In genomic region chr15:81277928-81278327, GRCm38 (mm10) we compare ENCODE assay signal across 13 mouse cellular contexts. TPM values are rescaled to one million over a fixed set of nuclear protein-coding genes. Genes with fewer than 3 reads are reported as not detected.
A peak's percentile ranks its signal among the peaks of the same experiment; 100 is the strongest.
DNase-seq lines count a peak whose midpoint lies in the region; ATAC-seq lines count a peak whose summit lies in the region.
"Had no signal": no experiment of that assay in that cellular context is flagged by ENCODE, and none has a peak within 500 bp of the region (broad histone marks: within the 10 kb centered on the region; RNA-seq: fewer than 3 reads in every experiment).

No protein-coding gene starts in this region.

- peak; percentile 48 for DNase-seq in kidney, postnatal 10 days
- no peak for DNase-seq in kidney, adult 9 months
- peak; percentile 35 for DNase-seq in hindbrain, embryonic 10.5 days (ENCODE audit: low spot score)
- DNase-seq in mesoderm, embryonic 11.5 days (ENCODE audit: low read depth, low spot score): peak; percentile 59
- peak; percentile 36 for DNase-seq in splenic B cell, adult 2 months (ENCODE audit: low read depth, low spot score)
- DNase-seq in left cerebral cortex, postnatal 10 days (ENCODE audit: extremely low spot score in 1 of 2, low spot score in 2 of 2): no peak
- DNase-seq: cerebellum, adult 2 months; heart, postnatal 4 days; right cerebral cortex, postnatal 14 days had no signal

- no peak overlapping the region for H3K4me2 ChIP-seq in liver, embryonic 12.5 days

- H3K27me3 ChIP-seq in hindbrain, embryonic 10.5 days (ENCODE audit: insufficient read depth, poor library complexity, severe bottlenecking): no peaks in the 10 kb centered on the region
- H3K27me3 ChIP-seq in splenic B cell, adult 2 months (ENCODE audit: control insufficient read depth, insufficient read depth, low read length, poor library complexity, severe bottlenecking): no peaks in the 10 kb centered on the region
- no peaks in the 10 kb centered on the region; the same call in 1 of the 2 replicates for H3K27me3 ChIP-seq in liver, embryonic 12.5 days (replicated peaks)

- H3K27ac ChIP-seq in hindbrain, embryonic 10.5 days: peak overlapping the region; percentile 66
- H3K27ac ChIP-seq in liver, embryonic 12.5 days: no peak overlapping the region

- H3K36me3 ChIP-seq in hindbrain, embryonic 10.5 days: no peaks in the 10 kb centered on the region
- no peaks in the 10 kb centered on the region for H3K36me3 ChIP-seq in splenic B cell, adult 2 months (ENCODE audit: control insufficient read depth, insufficient read depth, low read length, poor library complexity, severe bottlenecking)
- H3K36me3 ChIP-seq in liver, embryonic 12.5 days: no peaks in the 10 kb centered on the region

- H3K4me3 ChIP-seq in hindbrain, embryonic 10.5 days: peak overlapping the region; percentile 16; the same call in 1 of the 2 replicates
- H3K4me3 ChIP-seq in liver, embryonic 12.5 days: no peak overlapping the region
- H3K4me3 ChIP-seq: megakaryocyte, embryonic 14.5 days had no signal

- no peaks in the 10 kb centered on the region for H3K9me3 ChIP-seq in hindbrain, embryonic 10.5 days
- no peaks in the 10 kb centered on the region for H3K9me3 ChIP-seq in liver, embryonic 12.5 days (replicated peaks)
- H3K9me3 ChIP-seq: megakaryocyte, embryonic 14.5 days had no signal

- 8% methylated on average over 11 of the region's 11 CpGs for WGBS in hindbrain, embryonic 10.5 days
- 45% methylated on average over 11 of the region's 11 CpGs for WGBS in liver, embryonic 12.5 days (ENCODE audit: insufficient replicate concordance)

- H3K4me1 ChIP-seq in hindbrain, embryonic 10.5 days (replicated peaks): peaks cover 32% of the 10 kb centered on the region
- H3K4me1 ChIP-seq in liver, embryonic 12.5 days: peaks cover 3% of the 10 kb centered on the region
- H3K4me1 ChIP-seq: megakaryocyte, embryonic 14.5 days had no signal

- intact Hi-C loops in left cerebral cortex, postnatal 10 days (cut with DNase I): no loop called here

- ATAC-seq in inflammation-experienced regulatory T-cells, adult 6 months: no peak
- ATAC-seq in liver, embryonic 12.5 days: no peak
- ATAC-seq: CD4-positive, CD25-positive, alpha-beta regulatory T cell, adult 4 months had no signal

- no peak overlapping the region for H3K9ac ChIP-seq in liver, embryonic 12.5 days

RNA-seq across cellular contexts. Expression of gene Mchr1, which starts 42.6 kb away (rescaled TPM):
- 0.14 and 0.22 TPM in 2 replicates for polyA plus RNA-seq in hindbrain, embryonic 10.5 days (2016; fragmentation: Nextera tagmentation; extraction: Ambion mirVana)
- not detected for polyA plus RNA-seq in inflammation-experienced regulatory T-cells, adult 6 months (2017; shearing (Covaris generic))
- 10 to 100 TPM; 12.9 to 16.9 TPM for total RNA-seq in left cerebral cortex, postnatal 10 days (2021)
- polyA plus RNA-seq in liver, embryonic 12.5 days (2016; fragmentation: Nextera tagmentation; extraction: Ambion mirVana): 0.19 TPM in 1 of 2 replicates, not detected in the other
- total RNA-seq: heart, postnatal 4 days had no signal
- polyA plus RNA-seq: CD4-positive, CD25-positive, alpha-beta regulatory T cell, adult 4 months had no signal

Comparison
In these comparisons a context has a peak if more than half of its experiments do, and no peak if none do; other contexts are left out.
1. DNase-seq: peak in kidney, postnatal 10 days (single experiment), hindbrain, embryonic 10.5 days (single experiment), mesoderm, embryonic 11.5 days (single experiment) and splenic B cell, adult 2 months (single experiment); none in kidney, adult 9 months (single experiment) and left cerebral cortex, postnatal 10 days (0 of 2).